Mouse (Mus musculus): Measurements from ENCODE around the gene Acaca. TPM values are rescaled to one million over a fixed set of nuclear protein-coding genes. Genes with fewer than 3 reads are reported as not detected.

The Acaca gene
- polyA plus RNA-seq, 1 experiment from 2014 or later = 31.4 TPM

Other genes with a start within 250 kb of the Acaca start
- gene Ddx52, start 187.6 kb upstream of the Acaca start, polyA plus RNA-seq (2015; fragmentation: Nextera tagmentation; extraction: Ambion mirVana) = 20.3 and 21.4 TPM in 2 replicates
- 26.4 and 31.4 TPM in 2 replicates for gene Synrg, start 165.2 kb upstream of the Acaca start, polyA plus RNA-seq (2015; fragmentation: Nextera tagmentation; extraction: Ambion mirVana)
- 11.0 and 11.8 TPM in 2 replicates for gene Dusp14, start 60.4 kb upstream of the Acaca start, polyA plus RNA-seq (2015; fragmentation: Nextera tagmentation; extraction: Ambion mirVana)
- gene Tada2a, start 72 bp upstream of the Acaca start, polyA plus RNA-seq (2015; fragmentation: Nextera tagmentation; extraction: Ambion mirVana) = 31.2 and 31.5 TPM in 2 replicates
- gene Gm11437, start 37.8 kb downstream of the Acaca start, polyA plus RNA-seq (2015; fragmentation: Nextera tagmentation; extraction: Ambion mirVana) = 0.15 and 0.29 TPM in 2 replicates

All from midbrain, embryonic 16.5 days (tissue).